Mouse (Mus musculus) cerebellum, adult 11-12 months (tissue): ENCODE measurements at regions not wholly inside any gene's neighbourhood (a gene's known extent, or its start where the extent isn't known, plus 50 kb on each side); places are given as distances from the start of the nearest gene placed in this dataset.
"Not testable (repeated sequence)": the region's sequence is repeated elsewhere in the genome, so short reads cannot be mapped to it uniquely, and the experiment has no call there.

Source experiments
- DNase-seq: peaks from one replicate; pipeline ENCODE4 v3.0.0; 2022

DNA sequence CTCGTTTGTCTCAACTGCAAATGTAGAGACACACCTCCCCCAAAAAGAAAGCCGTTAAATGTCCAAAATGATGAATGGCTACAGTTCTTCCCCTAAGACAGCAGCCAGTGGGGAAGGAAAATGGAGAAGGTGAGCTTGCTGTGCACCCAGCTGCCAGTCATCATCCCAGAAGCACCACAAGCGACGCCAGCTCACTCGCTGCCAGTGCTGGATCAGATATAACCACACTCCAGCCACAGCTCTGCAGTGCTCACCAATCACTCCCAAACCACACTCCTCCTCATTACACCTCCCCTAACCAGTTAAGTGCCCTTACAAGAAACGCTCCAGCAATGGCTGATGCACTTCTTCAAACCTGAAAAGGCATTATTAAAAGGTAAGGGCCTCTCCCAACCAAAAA is 114.4 kb downstream of the Sox4 start:
- no peak for DNase-seq

GRCm38 (mm10) chr13:28838216-28838615 is 115.3 kb downstream of the Sox4 start:
- DNase-seq: no peak

DNA sequence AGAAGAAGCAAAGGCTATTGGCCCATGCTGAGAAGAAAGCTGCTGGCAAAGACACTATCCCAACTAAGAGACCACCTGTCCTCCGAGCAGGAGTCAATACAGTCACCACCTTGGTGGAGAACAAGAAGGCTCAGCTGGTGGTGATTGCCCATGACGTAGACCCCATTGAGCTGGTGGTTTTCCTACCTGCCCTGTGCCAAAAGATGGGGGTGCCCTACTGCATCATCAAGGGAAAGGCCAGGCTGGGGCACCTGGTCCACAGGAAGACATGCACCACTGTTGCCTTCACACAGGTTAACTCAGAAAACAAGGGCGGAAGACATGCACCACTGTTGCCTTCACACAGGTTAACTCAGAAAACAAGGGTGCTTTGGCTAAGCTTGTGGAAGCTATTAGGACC is 116.3 kb downstream of the Sox4 start:
- DNase-seq: not testable (repeated sequence)

GRCm38 (mm10) chr13:28833700-28834065 is 119.8 kb downstream of the Sox4 start:
- no peak for DNase-seq

- no peak for DNase-seq
Measured at GRCm38 (mm10) chr13:28832855-28833699, 120.4 kb downstream of the Sox4 start.

- DNase-seq: no peak
Measured at GRCm38 (mm10) chr13:28826284-28826683, 127.2 kb downstream of the Sox4 start.

GRCm38 (mm10) chr13:28823985-28824384 is 129.5 kb downstream of the Sox4 start:
- DNase-seq: no peak

GRCm38 (mm10) chr13:28823311-28823880 is 130.1 kb downstream of the Sox4 start:
- no peak for DNase-seq

GRCm38 (mm10) chr13:28820868-28821533 is 132.5 kb downstream of the Sox4 start:
- no peak for DNase-seq

- no peak for DNase-seq
Measured at GRCm38 (mm10) chr13:28814127-28814526, 139.4 kb downstream of the Sox4 start.

GRCm38 (mm10) chr13:28811667-28812575 is 141.6 kb downstream of the Sox4 start:
- DNase-seq: no peak

DNA sequence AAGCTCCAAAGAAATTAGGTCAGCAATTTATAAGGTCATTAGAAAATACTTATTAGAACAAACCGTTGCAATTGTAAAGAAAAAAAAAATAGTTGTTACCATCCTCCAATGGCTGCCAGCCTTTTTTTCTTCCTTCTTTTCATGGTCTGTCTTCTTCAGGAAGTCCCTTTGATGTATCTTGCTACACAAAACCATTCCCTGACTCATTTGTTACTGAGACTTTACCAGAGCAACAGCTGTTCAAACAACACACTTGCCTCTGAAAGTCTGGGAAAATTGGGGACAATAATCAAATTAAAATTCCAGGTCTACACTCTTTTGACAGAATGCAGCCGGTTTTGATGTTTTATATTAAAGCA is 142.5 kb downstream of the Sox4 start:
- no peak for DNase-seq

- no peak for DNase-seq
Measured at GRCm38 (mm10) chr13:28810326-28811080, 143.0 kb downstream of the Sox4 start.

DNA sequence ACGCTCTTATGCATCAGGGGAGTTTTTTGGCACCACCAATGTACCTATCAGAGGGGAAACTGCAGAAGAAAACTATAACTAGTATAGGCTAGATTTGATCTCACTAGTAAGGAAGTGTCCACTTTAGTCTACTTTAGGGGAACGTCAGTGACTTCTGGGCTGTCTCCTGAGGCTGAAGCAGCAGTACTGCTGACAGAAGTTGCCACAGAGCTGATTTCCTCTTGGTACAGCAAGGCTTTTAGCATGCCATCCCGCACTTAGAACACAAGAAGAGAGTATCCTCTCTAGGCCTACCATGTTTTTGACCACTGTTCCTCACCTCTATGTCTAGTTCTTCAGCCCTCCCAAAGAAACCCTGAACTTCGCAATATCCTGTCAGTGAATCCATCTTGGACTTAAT is 148.2 kb downstream of the Sox4 start:
- DNase-seq: no peak

DNA sequence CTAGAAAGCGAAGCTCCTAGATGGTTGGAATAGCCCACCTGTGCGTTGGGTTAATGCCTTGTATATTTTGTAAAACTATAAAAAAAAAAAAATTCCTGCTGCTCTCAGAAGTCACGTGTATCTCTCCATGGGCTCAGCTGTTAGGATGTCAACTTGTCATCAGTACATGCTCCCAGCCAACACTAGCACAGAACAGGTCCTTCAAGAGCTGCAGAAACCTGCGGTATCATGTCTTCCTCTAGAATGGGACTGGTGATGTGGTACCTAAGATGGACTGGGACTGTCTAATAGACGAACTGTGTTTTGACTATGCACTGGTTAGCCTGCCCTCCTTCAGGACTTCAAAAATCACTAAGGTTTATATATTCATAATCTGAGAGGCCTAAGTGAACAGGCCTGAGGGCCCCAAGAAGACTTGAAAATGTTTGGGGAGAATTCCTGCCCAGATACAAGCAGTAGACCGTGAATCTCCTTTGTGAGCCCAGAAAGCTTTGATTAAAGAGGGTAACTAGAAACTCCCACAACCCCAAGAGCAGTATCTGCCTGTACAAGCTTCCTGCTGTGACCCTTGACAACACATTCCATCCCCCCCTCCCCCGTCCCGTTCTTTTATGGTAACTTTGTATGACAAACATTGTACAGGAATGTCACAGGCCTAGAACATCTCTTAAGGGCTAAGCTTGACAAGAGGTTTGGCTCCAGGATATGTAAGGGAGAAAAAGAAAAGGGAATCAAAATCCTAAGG is 152.1 kb downstream of the Sox4 start:
- no peak for DNase-seq

DNA sequence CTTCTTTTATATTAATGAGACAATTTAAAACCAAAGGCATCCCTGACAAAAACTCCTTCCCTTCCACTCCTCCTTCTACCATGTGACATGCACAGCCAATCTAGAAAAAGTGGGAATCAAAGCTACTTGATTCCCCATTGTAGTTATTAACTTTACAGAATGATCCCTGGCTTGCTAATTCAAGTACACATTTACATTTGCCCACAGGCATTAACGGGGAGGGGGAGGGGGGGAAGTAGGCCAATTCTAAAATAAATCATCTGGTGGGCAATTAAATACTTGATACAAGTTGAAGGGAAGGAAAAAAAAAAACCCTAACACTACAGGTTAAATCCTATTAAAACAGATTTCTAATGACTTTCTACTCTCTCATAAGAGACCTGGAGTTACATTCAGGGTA is 152.8 kb downstream of the Sox4 start:
- no peak for DNase-seq

GRCm38 (mm10) chr13:28799474-28799873 is 154.0 kb downstream of the Sox4 start:
- DNase-seq: no peak

GRCm38 (mm10) chr13:28797617-28798475 is 155.7 kb downstream of the Sox4 start:
- no peak for DNase-seq

DNA sequence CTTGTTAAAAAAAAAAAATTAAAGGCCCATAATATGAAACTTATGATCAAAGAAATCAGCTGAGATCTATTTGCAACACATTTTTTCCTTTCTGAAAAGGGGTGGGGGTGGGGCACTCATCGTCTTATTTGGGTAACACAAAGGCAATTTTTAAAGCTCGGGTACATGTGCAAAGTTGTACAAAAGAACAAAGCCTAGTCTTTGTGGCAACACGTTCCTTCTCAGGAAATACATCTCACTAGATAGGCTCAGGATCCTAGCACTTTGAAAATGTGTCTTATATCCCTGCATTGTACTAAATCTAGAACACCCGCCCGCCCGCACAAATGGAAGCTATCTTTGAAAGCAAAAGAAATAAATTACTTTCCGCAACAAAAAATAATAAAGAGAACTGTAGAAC is 158.2 kb downstream of the Sox4 start:
- no peak for DNase-seq

DNA sequence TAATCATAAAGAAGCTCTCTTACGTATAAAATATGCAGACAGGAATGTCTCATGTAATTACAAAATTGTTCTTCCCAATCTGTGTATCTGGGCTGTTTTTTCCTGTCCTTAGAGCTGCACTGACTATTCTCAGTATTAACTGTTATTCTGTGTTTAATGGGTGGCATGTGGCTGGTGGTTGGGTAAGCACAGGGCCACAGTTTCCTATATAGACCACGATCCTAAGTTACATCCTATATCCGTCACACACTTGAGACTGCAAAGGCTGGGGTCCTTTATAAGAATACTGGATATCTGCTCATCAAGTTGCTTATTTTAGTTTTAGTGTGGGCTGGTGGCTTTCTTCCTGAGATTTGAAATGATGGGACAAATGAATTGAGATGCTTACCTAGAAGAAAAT is 159.0 kb downstream of the Sox4 start:
- DNase-seq: no peak
